In the genomic region with DNA sequence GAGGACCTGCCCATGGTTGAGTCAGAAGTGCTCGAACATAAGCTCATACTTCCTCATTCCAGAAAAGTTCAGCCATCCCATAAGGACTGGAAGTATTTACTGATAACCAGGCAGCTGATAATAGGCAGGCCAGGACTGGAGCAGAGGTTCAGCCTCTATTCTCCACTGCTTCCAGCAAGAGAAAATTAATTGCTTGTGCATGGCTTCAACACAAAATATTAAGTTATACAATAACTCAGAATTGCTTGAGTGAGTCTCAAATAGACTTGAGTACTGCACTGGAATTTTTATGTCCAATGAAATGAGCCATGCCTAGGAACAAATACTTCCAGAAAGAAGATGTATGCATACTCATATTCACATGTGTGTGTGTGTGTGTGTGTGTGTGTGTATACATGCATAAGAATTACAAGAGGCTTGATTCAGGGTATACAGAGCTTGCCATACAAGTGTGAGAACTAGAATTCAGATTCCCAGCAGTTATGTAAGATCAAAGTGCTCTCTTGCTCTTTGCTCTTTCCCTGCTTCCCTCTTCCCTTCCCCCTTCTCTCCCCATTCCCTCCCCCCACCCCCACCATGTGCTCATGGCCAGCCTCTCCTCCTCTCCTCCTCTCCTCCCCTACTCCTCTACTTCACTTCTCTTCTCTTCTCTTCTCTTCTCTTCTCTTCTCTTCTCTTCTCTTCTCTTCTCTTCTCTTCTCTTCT, we compare ENCODE assay signal across 14 mouse cellular contexts. TPM values are rescaled to one million over a fixed set of nuclear protein-coding genes. Genes with fewer than 3 reads are reported as not detected.
A peak's percentile ranks its signal among the peaks of the same experiment; 100 is the strongest.
DNase-seq lines count a peak whose midpoint lies in the region; ATAC-seq and TF ChIP-seq lines count a peak whose summit lies in the region.
"Had no signal": no experiment of that assay in that cellular context is flagged by ENCODE, and none has a peak within 500 bp of the region (broad histone marks: within the 10 kb centered on the region; RNA-seq: fewer than 3 reads in every experiment).

No protein-coding gene starts in this region.

- DNase-seq in heart, postnatal 36 days = no peak
- peak; percentile 50 for DNase-seq in lung, postnatal 0 days (ENCODE audit: low spot score)
- no peak for DNase-seq in lung, postnatal 10 days
- DNase-seq in kidney, postnatal 0 days (ENCODE audit: low spot score) = peak; percentile 51
- DNase-seq in retina, embryonic 14.5 days (ENCODE audit: low spot score) = no peak
- DNase-seq: lung, postnatal 36 days; midbrain, embryonic 14.5 days had no signal

- H3K27ac ChIP-seq in heart, embryonic 16.5 days (ENCODE audit: low read length) = peak overlapping the region; percentile 74
- H3K27ac ChIP-seq in lung, postnatal 0 days (ENCODE audit: low read length) = no peak overlapping the region
- peak overlapping the region; percentile 74 for H3K27ac ChIP-seq in kidney, postnatal 0 days
- H3K27ac ChIP-seq: embryonic facial prominence, embryonic 12.5 days; hindbrain, embryonic 15.5 days; layer of hippocampus, adult 2 months; left cerebral cortex, adult 2 months; limb, embryonic 13.5 days had no signal

- peak; percentile 61 for ATAC-seq in heart, embryonic 16.5 days (replicated peaks; ENCODE audit: extremely low read depth, insufficient read depth, low FRiP score)
- ATAC-seq in lung, postnatal 0 days = peak; percentile 83
- ATAC-seq in kidney, postnatal 0 days (replicated peaks; ENCODE audit: low FRiP score, low read depth) = peak; percentile 94
- no peak for ATAC-seq in megakaryocyte, adult 5-6 weeks (ENCODE audit: poor library complexity, severe bottlenecking)

- TF ChIP-seq CTCF in lung, postnatal 0 days (IDR thresholded peaks at IDR 0.05) = no peak
- no peak for TF ChIP-seq CTCF in kidney, postnatal 0 days (IDR thresholded peaks at IDR 0.05; ENCODE audit: low read depth)

- no peaks in the 10 kb centered on the region for H3K36me3 ChIP-seq in heart, embryonic 16.5 days (ENCODE audit: control insufficient read depth, insufficient read depth)
- H3K36me3 ChIP-seq in lung, postnatal 0 days (ENCODE audit: insufficient read depth, low read length) = no peaks in the 10 kb centered on the region
- no peaks in the 10 kb centered on the region for H3K36me3 ChIP-seq in kidney, postnatal 0 days (ENCODE audit: insufficient read depth, low read length)
- H3K36me3 ChIP-seq: embryonic facial prominence, embryonic 12.5 days; hindbrain, embryonic 15.5 days; limb, embryonic 13.5 days had no signal

- WGBS in heart, embryonic 16.5 days = 3% methylated on average over 1 of the region's 1 CpGs
- WGBS in lung, postnatal 0 days = 20% methylated on average over 1 of the region's 1 CpGs
- WGBS in kidney, postnatal 0 days = 42% methylated on average over 1 of the region's 1 CpGs

- TF ChIP-seq EP300 in lung, postnatal 0 days (IDR thresholded peaks at IDR 0.05) = peak; percentile 64

- no peak overlapping the region for H3K9ac ChIP-seq in heart, embryonic 16.5 days (ENCODE audit: low read length)
- H3K9ac ChIP-seq in lung, postnatal 0 days (replicated peaks; ENCODE audit: low read depth) = no peak overlapping the region
- H3K9ac ChIP-seq in kidney, postnatal 0 days (ENCODE audit: low read depth, low read length) = no peak overlapping the region
- H3K9ac ChIP-seq: embryonic facial prominence, embryonic 12.5 days; hindbrain, embryonic 15.5 days; limb, embryonic 13.5 days had no signal

- H3K4me3 ChIP-seq in heart, embryonic 16.5 days (ENCODE audit: low read length) = no peak overlapping the region
- H3K4me3 ChIP-seq in lung, postnatal 0 days (ENCODE audit: low read depth, low read length) = no peak overlapping the region
- H3K4me3 ChIP-seq in kidney, postnatal 0 days (replicated peaks; ENCODE audit: low read depth, low read length) = no peak overlapping the region
- H3K4me3 ChIP-seq: embryonic facial prominence, embryonic 12.5 days; hindbrain, embryonic 15.5 days; layer of hippocampus, adult 2 months; left cerebral cortex, adult 2 months; limb, embryonic 13.5 days had no signal

- H3K27me3 ChIP-seq in heart, embryonic 16.5 days (ENCODE audit: control insufficient read depth, insufficient read depth, low read length) = no peaks in the 10 kb centered on the region
- H3K27me3 ChIP-seq in lung, postnatal 0 days (replicated peaks; ENCODE audit: insufficient read depth, low read length) = no peaks in the 10 kb centered on the region
- no peaks in the 10 kb centered on the region for H3K27me3 ChIP-seq in kidney, postnatal 0 days (ENCODE audit: insufficient read depth, low read length)
- H3K27me3 ChIP-seq: embryonic facial prominence, embryonic 12.5 days; hindbrain, embryonic 15.5 days; limb, embryonic 13.5 days had no signal

- no peaks in the 10 kb centered on the region for H3K9me3 ChIP-seq in heart, embryonic 16.5 days (replicated peaks; ENCODE audit: control insufficient read depth, low read length)
- H3K9me3 ChIP-seq in lung, postnatal 0 days (ENCODE audit: low read length) = no peaks in the 10 kb centered on the region
- no peaks in the 10 kb centered on the region for H3K9me3 ChIP-seq in kidney, postnatal 0 days (replicated peaks; ENCODE audit: low read length)
- H3K9me3 ChIP-seq: embryonic facial prominence, embryonic 12.5 days; hindbrain, embryonic 15.5 days; limb, embryonic 13.5 days had no signal

- intact Hi-C loops in heart, postnatal 36 days (cut with DNase I) = no loop called here

- H3K4me1 ChIP-seq in heart, embryonic 16.5 days (ENCODE audit: control insufficient read depth, insufficient read depth, low read length) = peaks cover 24% of the 10 kb centered on the region
- no peaks in the 10 kb centered on the region; the same call in 1 of the 2 replicates for H3K4me1 ChIP-seq in lung, postnatal 0 days (ENCODE audit: insufficient read depth, low read depth, low read length)
- H3K4me1 ChIP-seq in kidney, postnatal 0 days (replicated peaks; ENCODE audit: insufficient read depth, low read length) = no peaks in the 10 kb centered on the region
- H3K4me1 ChIP-seq: embryonic facial prominence, embryonic 12.5 days; hindbrain, embryonic 15.5 days; limb, embryonic 13.5 days had no signal

- H3K4me2 ChIP-seq in heart, embryonic 16.5 days (ENCODE audit: low read depth, low read length) = peak overlapping the region; percentile 17; the same call in 1 of the 2 replicates
- no peak overlapping the region for H3K4me2 ChIP-seq in lung, postnatal 0 days (replicated peaks; ENCODE audit: low read depth, low read length)
- H3K4me2 ChIP-seq in kidney, postnatal 0 days (ENCODE audit: low read length) = no peak overlapping the region
- H3K4me2 ChIP-seq: embryonic facial prominence, embryonic 12.5 days; hindbrain, embryonic 15.5 days; limb, embryonic 13.5 days had no signal

RNA-seq across cellular contexts. Expression of gene Asb15, which starts 18.9 kb away (rescaled TPM):
- polyA plus RNA-seq in heart, embryonic 16.5 days (2015; fragmentation: Nextera tagmentation; extraction: Ambion mirVana) = 0.69 and 0.93 TPM in 2 replicates
- 10 to 100 TPM; 52.2 to 59.3 TPM for total RNA-seq in heart, postnatal 36 days (2021)
- 0.02 and 0.07 TPM in 2 replicates for polyA plus RNA-seq in lung, postnatal 0 days (2015; fragmentation: Nextera tagmentation; extraction: Ambion mirVana)
- polyA plus RNA-seq in kidney, postnatal 0 days (2015; fragmentation: Nextera tagmentation; extraction: Ambion mirVana) = 0.78 and 1.0 TPM in 2 replicates
- total RNA-seq in megakaryocyte, adult 5-6 weeks (2015) = not detected in 2 replicates
- total RNA-seq in megakaryocyte, adult 5-6 weeks (2017) = not detected in 2 replicates
- total RNA-seq: layer of hippocampus, adult 2 months; left cerebral cortex, adult 2 months had no signal
- polyA plus RNA-seq: embryonic facial prominence, embryonic 12.5 days; limb, embryonic 13.5 days; midbrain, embryonic 14.5 days had no signal

RNA-seq across cellular contexts. Expression of gene Ndufa5, which starts 19.1 kb away (rescaled TPM):
- 759 and 771 TPM in 2 replicates for polyA plus RNA-seq in heart, embryonic 16.5 days (2015; fragmentation: Nextera tagmentation; extraction: Ambion mirVana)
- total RNA-seq in heart, postnatal 36 days (2021) = 1,000 to 10,000 TPM; 1,562 to 1,637 TPM
- polyA plus RNA-seq in lung, postnatal 0 days (2015; fragmentation: Nextera tagmentation; extraction: Ambion mirVana) = 227 and 244 TPM in 2 replicates
- polyA plus RNA-seq in kidney, postnatal 0 days (2015; fragmentation: Nextera tagmentation; extraction: Ambion mirVana) = 557 and 637 TPM in 2 replicates
- 76.0 and 90.1 TPM in 2 replicates for total RNA-seq in megakaryocyte, adult 5-6 weeks (2015)
- 160 and 182 TPM in 2 replicates for total RNA-seq in megakaryocyte, adult 5-6 weeks (2017)

RNA-seq across cellular contexts. Expression of gene Iqub, which starts 32.0 kb away (rescaled TPM):
- polyA plus RNA-seq in heart, embryonic 16.5 days (2015; fragmentation: Nextera tagmentation; extraction: Ambion mirVana) = 0.30 and 0.40 TPM in 2 replicates
- total RNA-seq in heart, postnatal 36 days (2021) = under 1 TPM; 0.42 to 0.46 TPM
- polyA plus RNA-seq in lung, postnatal 0 days (2015; fragmentation: Nextera tagmentation; extraction: Ambion mirVana) = 1.9 and 2.6 TPM in 2 replicates
- polyA plus RNA-seq in kidney, postnatal 0 days (2015; fragmentation: Nextera tagmentation; extraction: Ambion mirVana) = 0.03 and 0.06 TPM in 2 replicates
- not detected in 2 replicates for total RNA-seq in megakaryocyte, adult 5-6 weeks (2015)
- 0.16 TPM in 1 of 2 replicates, not detected in the other for total RNA-seq in megakaryocyte, adult 5-6 weeks (2017)

RNA-seq across cellular contexts. Expression of gene Lmod2, which starts 50.7 kb away (rescaled TPM):
- 49.6 and 52.6 TPM in 2 replicates for polyA plus RNA-seq in heart, embryonic 16.5 days (2015; fragmentation: Nextera tagmentation; extraction: Ambion mirVana)
- total RNA-seq in heart, postnatal 36 days (2021) = 1,000 to 10,000 TPM in 1 of 2 experiments, 100 to 1,000 TPM in 1; 760 to 1,125 TPM
- polyA plus RNA-seq in lung, postnatal 0 days (2015; fragmentation: Nextera tagmentation; extraction: Ambion mirVana) = 0.47 and 0.83 TPM in 2 replicates
- not detected in 2 replicates for polyA plus RNA-seq in kidney, postnatal 0 days (2015; fragmentation: Nextera tagmentation; extraction: Ambion mirVana)
- not detected in 2 replicates for total RNA-seq in megakaryocyte, adult 5-6 weeks (2015)
- not detected in 2 replicates for total RNA-seq in megakaryocyte, adult 5-6 weeks (2017)
- total RNA-seq: layer of hippocampus, adult 2 months; left cerebral cortex, adult 2 months had no signal
- polyA plus RNA-seq: hindbrain, embryonic 15.5 days; midbrain, embryonic 14.5 days had no signal

Comparison
In these comparisons a context has a peak if more than half of its experiments do, and no peak if none do; other contexts are left out.
1. DNase-seq: peak in lung, postnatal 0 days (single experiment) and kidney, postnatal 0 days (single experiment); none in heart, postnatal 36 days (0 of 2), lung, postnatal 10 days (single experiment) and retina, embryonic 14.5 days (single experiment).